Mouse (Mus musculus) liver, adult 2 months (tissue): ENCODE measurements at regions not wholly inside any gene's neighbourhood (a gene's known extent, or its start where the extent isn't known, plus 50 kb on each side); places are given as distances from the start of the nearest gene placed in this dataset.

Experiments used
- DNase-seq: peaks from one replicate; pipeline ENCODE4 v3.0.0-alpha.2; 2011; ENCODE audit warnings: low read depth, low spot score; ENCODE audit errors: extremely low read depth
- H3K27ac ChIP-seq: fragments of 200-500 bp; replicated peaks from 2 replicates; pipeline ENCODE4 v1.5.1; 2012; ENCODE audit warnings: low read depth, mild to moderate bottlenecking, control low read depth, inconsistent platforms, low read length; ENCODE audit not compliant: insufficient read depth
- H3K27me3 ChIP-seq: fragments of 200-500 bp; 2 replicates; pipeline ENCODE4 v1.6.1; 2012; ENCODE audit warnings: mild to moderate bottlenecking, moderate library complexity, low read length, inconsistent platforms; ENCODE audit not compliant: control insufficient read depth, insufficient read depth
- H3K36me3 ChIP-seq: fragments of 200-500 bp; 2 replicates; pipeline ENCODE4 v1.6.1; 2012; ENCODE audit warnings: low read length, inconsistent platforms; ENCODE audit not compliant: control insufficient read depth, insufficient read depth
- H3K4me1 ChIP-seq: fragments of 200-500 bp; 2 replicates; pipeline ENCODE4 v1.6.1; 2011; ENCODE audit warnings: low read length; ENCODE audit not compliant: control insufficient read depth, insufficient read depth
- H3K4me3 ChIP-seq: fragments of 200-500 bp; 2 replicates; pipeline ENCODE4 v1.5.1; 2011; ENCODE audit warnings: low read depth, mild to moderate bottlenecking, control low read depth, low read length, moderate library complexity; ENCODE audit not compliant: insufficient read depth
- H3K79me2 ChIP-seq: fragments of 200-500 bp; 2 replicates; pipeline ENCODE4 v1.6.1; 2012; ENCODE audit warnings: inconsistent platforms, mild to moderate bottlenecking, low read length, moderate library complexity; ENCODE audit not compliant: control insufficient read depth, insufficient read depth
- H3K9ac ChIP-seq: fragments of 200-500 bp; 2 replicates; pipeline ENCODE4 v1.6.1; 2012; ENCODE audit warnings: low read depth, mild to moderate bottlenecking, control low read depth, inconsistent platforms, low read length
- CTCF ChIP-seq: fragments of 200-500 bp; IDR thresholded peaks from 2 replicates; pipeline ENCODE4 v1.5.1; 2011; ENCODE audit warnings: low read depth, low read length, control low read depth
- POLR2A ChIP-seq: fragments of 200-500 bp; IDR thresholded peaks from 2 replicates; pipeline ENCODE4 v1.6.1; 2011; ENCODE audit warnings: low read length, control low read depth; ENCODE audit not compliant: insufficient read depth; ENCODE audit errors: extremely low read depth
- WGBS: fragments of 180-500 bp; shearing (Covaris S2); methylation state at CpG from one replicate; pipeline ENCODE4 v1.1.7; 2018; 5-methylcytosine and 5-hydroxymethylcytosine counted together

DNA sequence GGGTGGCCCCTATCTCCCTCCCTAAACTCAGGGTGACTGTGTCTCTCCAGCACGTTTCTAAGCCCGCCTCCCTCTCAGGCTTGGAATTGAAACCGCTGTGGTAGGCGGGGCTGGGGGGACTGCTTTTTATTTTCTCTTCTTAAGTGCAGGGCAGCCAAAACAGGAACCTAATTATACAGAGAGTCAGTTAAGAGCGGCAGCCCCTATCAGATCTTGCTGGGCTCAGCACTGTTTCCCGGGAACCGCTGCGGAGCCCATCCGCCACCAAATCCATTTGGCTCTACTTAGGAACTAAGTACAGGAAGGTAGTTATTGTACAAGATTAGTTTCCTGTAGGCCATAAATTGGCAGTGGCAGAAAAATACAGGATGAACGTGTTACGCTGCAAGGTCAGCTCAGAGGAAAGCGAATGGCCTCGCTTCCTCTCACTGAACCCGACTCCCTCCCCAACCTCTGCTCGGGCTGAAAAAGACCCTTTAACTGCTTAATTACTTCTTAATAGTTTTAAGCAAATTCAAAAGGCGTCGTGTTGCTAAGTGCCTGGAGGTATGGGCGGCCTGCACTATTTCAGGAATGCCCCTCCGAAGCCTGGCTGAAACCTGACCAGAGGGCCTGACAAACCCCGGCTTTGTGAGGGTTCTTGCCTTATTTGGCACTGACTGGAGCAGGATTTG lies 83.6 kb downstream of the Irs2 start:
- 56% methylated on average over 20 of the region's 20 CpGs for WGBS
- no peak for DNase-seq
- Histone ChIP-seq H3K4me1 (peaks cover 12% of the 10 kb centered on the region), H3K36me3 (no peaks in the 10 kb centered on the region), H3K79me2 (no peaks in the 10 kb centered on the region), H3K9ac (no peak overlapping the region), H3K27ac (no peak overlapping the region), H3K4me3 (no peak overlapping the region), H3K27me3 (no peaks in the 10 kb centered on the region)
- TF ChIP-seq CTCF (no peak), POLR2A (no peak)

DNA sequence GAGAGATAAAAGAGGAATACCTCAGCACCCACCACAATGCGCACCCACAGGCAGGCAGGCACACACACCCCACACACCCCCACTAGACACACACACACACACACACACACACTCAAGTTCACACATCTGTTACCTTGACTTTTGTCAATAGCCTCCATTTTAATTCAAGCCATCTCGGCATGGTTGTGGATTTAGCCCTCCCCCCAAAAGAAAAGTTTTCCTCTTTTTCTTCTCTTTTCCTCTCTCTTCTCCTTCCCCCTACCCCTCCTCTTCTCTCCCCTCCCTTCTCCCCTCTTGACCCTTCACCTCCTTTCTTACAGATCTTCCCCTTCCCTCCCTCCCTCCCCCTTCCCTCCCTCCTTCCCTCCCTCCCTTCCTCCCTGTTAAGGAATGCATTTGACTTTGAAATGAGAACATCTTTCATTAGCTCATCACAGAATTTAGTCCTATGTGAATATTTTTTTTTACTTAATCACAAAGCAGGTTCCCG lies 84.2 kb downstream of the Irs2 start:
- no peak for DNase-seq
- WGBS = 33% methylated on average over 3 of the region's 3 CpGs
- Histone ChIP-seq H3K36me3 (no peaks in the 10 kb centered on the region), H3K27me3 (no peaks in the 10 kb centered on the region), H3K79me2 (no peaks in the 10 kb centered on the region), H3K4me1 (peaks cover 12% of the 10 kb centered on the region), H3K4me3 (no peak overlapping the region), H3K27ac (no peak overlapping the region), H3K9ac (no peak overlapping the region)
- no peak for TF ChIP-seq POLR2A
- no peak for TF ChIP-seq CTCF

DNA sequence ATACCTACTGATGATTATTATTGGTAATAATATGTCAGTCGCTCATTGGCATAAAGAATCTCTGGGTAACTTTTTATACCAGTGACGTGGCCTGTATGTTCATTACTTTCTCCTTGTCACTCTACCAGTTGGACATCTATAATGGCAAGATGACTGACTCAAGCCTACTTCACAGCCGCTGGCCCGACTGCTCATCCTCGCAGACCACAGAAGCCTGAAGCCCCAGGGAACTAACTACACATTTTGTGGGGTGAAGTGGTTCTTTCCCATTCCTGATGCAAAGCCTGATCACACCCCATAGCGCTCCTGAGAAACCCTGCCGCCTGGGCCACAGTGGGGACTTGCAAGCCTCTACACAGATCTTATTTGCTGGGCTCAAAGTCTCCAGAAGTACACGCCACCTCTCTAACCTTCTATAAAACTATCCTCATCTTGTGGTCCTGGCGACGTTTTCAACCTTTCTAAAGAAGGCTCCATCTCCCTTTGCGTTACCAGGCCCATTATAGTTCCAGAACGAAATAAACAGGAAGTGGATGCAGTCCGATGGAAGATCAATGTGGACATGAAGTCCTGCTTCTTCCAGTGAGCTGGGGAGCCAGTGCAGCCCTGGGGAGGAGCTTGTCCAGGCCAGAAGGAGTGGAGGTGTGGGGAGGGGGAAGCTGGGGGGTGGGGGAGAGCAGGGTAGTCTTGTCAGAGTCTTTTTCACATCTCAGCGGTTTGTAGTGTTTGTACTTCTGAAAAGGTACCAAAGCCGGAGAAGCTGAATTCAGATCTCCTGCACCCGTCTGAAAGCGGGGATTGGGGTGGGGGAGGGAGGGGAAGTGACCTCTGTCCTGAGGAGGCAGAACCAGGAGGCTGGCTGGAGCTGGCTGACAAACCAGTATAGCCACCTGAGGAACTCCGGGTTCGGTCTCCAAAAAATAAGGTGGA lies 84.9 kb downstream of the Irs2 start:
- Histone ChIP-seq H3K4me1 (peaks cover 12% of the 10 kb centered on the region), H3K27ac (no peak overlapping the region), H3K36me3 (no peaks in the 10 kb centered on the region), H3K4me3 (no peak overlapping the region), H3K9ac (no peak overlapping the region), H3K27me3 (no peaks in the 10 kb centered on the region), H3K79me2 (no peaks in the 10 kb centered on the region)
- 64% methylated on average over 19 of the region's 19 CpGs for WGBS
- TF ChIP-seq POLR2A = no peak
- no peak for TF ChIP-seq CTCF
- DNase-seq = no peak

DNA sequence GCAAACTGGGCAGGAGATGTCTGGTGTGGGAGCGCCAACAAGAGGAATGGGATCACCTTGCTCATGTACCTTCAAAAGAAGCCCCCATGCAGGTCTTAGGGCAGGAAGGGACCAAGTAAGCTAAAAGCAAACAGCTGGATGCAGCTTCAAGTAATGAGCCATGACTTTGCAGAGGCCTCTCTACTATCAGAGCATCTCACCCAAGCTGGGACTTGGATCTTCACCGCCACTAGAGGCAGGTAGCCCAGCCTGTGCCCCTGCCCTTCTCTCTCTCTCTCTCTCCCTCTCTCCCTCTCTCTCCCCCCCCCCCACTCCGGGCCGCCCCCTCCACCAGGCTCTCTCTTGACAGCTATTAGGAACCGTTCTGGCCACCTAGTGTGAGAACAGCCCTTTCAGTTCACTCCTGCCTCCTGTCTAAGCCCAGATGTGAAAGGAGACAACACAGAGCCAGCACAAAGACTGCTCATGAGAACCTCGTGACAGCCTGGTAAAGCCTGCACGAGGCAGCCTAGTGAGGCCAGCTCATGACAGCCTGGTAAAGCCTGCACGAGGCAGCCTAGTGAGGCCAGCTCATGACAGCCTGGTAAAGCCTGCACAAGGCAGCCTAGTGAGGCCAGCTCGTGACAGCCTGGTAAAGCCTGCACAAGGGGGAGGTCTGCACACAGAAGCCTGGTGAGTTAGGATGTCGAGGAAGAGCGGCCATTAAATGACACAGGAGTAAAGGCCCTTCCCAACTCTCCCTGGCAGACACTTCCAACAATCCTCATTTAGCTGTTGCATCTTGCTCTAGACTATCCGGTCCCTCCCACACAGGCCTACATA lies 85.8 kb downstream of the Irs2 start:
- no peak overlapping the region for H3K27ac ChIP-seq
- no peaks in the 10 kb centered on the region for H3K27me3 ChIP-seq
- no peak for DNase-seq
- 81% methylated on average over 12 of the region's 12 CpGs for WGBS
- peaks cover 7% of the 10 kb centered on the region for H3K4me1 ChIP-seq
- TF ChIP-seq CTCF = no peak
- no peak for TF ChIP-seq POLR2A
- no peaks in the 10 kb centered on the region for H3K36me3 ChIP-seq
- H3K79me2 ChIP-seq = no peaks in the 10 kb centered on the region
- H3K4me3 ChIP-seq = no peak overlapping the region
- H3K9ac ChIP-seq = no peak overlapping the region

DNA sequence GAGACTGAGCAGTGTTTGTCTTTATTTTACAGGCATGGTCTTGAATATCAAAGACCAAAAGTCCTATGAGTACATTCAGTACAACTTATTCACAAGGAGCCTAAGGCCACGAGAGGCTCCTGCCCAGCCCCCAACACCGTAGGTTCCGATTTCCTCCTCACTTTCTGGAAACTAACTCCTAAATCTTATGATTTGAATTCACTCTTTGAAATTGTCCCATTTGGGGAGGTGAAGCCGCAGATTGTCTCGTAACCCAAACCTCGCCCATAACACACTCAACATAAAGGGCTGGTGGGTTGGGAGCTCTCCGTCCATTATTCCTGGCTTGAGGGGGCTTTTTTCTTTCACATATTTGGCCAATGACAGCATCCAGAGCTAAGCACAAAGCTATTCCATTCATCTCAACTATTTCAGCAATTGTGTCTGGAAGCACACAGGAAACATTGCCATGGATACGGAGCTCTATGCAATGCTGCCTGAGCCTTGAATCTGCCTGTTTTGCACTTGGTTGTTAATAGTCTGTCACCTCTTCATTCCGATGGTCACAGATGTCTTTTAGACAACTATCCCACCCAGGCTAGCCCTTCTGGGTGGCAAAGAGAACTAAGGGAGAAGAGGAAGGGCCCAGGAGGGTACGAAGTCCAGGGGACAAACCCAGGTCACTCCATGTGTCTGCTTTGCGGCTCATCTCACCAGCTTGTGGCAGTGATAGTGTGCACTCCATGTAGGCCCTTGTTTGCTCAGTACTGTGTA lies 86.6 kb downstream of the Irs2 start:
- no peaks in the 10 kb centered on the region for H3K36me3 ChIP-seq
- peaks cover 5% of the 10 kb centered on the region; the same call in 1 of the 2 replicates for H3K4me1 ChIP-seq
- H3K9ac ChIP-seq = no peak overlapping the region
- no peak overlapping the region for H3K4me3 ChIP-seq
- no peaks in the 10 kb centered on the region for H3K27me3 ChIP-seq
- no peaks in the 10 kb centered on the region for H3K79me2 ChIP-seq
- H3K27ac ChIP-seq = no peak overlapping the region
- TF ChIP-seq POLR2A = no peak
- TF ChIP-seq CTCF = no peak
- DNase-seq = no peak
- WGBS = 77% methylated on average over 11 of the region's 11 CpGs
